Mouse (Mus musculus) MEL (cell line): ENCODE data around the gene Lima1. TPM values are rescaled to one million over a fixed set of nuclear protein-coding genes. Genes with fewer than 3 reads are reported as not detected.

Experiments
- DNase-seq: peaks from one replicate; pipeline ENCODE4 v3.0.0; 2011; ENCODE audit warnings: low read depth, low spot score
- H3K27ac ChIP-seq: 2 replicates; pipeline ENCODE4 v1.5.1; 2012; ENCODE audit warnings: low read depth, mild to moderate bottlenecking, control low read depth, low read length, moderate library complexity; ENCODE audit not compliant: control insufficient read depth
- H3K27me3 ChIP-seq, 2 experiments: fragments of 150-350 bp in 1 of 2; sonication (generic) in 1 of 2; 2 replicates each; pipeline ENCODE4 v1.6.1; 2012; ENCODE audit warnings: low read length in 2 of 2, mild to moderate bottlenecking in 2 of 2, improper control_type of control experiment in 1 of 2, moderate library complexity in 1 of 2; ENCODE audit not compliant: insufficient read depth in 2 of 2, control insufficient read depth in 1 of 2
- H3K36me3 ChIP-seq, 2 experiments: 2 replicates each; pipeline ENCODE4 v1.6.1; 2012 to 2014; ENCODE audit warnings: low read length in 2 of 2, improper control_type of control experiment in 1 of 2, inconsistent platforms in 1 of 2, mild to moderate bottlenecking in 1 of 2; ENCODE audit not compliant: insufficient read depth in 2 of 2, control insufficient read depth in 1 of 2
- H3K4me1 ChIP-seq, 2 experiments: fragments of 150-350 bp in 1 of 2; sonication (generic) in 1 of 2; 2 replicates each; pipeline ENCODE4 v1.6.1; 2012; ENCODE audit warnings: low read length in 2 of 2, improper control_type of control experiment in 1 of 2, mild to moderate bottlenecking in 1 of 2; ENCODE audit not compliant: insufficient read depth in 2 of 2, control insufficient read depth in 1 of 2
- H3K4me3 ChIP-seq, 2 experiments: fragments of 150-350 bp in 1 of 2; sonication (generic) in 1 of 2; 2 replicates each; pipeline ENCODE4 v1.5.1; 2012; ENCODE audit warnings: low read depth in 2 of 2, low read length in 2 of 2, mild to moderate bottlenecking in 2 of 2, moderate library complexity in 2 of 2, control low read depth in 1 of 2, improper control_type of control experiment in 1 of 2; ENCODE audit not compliant: control insufficient read depth in 1 of 2, insufficient read depth in 1 of 2
- H3K79me2 ChIP-seq: 2 replicates; pipeline ENCODE4 v1.6.1; 2012; ENCODE audit warnings: mild to moderate bottlenecking, low read length, moderate library complexity; ENCODE audit not compliant: control insufficient read depth, poor library complexity, insufficient read depth
- H3K9ac ChIP-seq: 2 replicates; pipeline ENCODE4 v1.6.1; 2012; ENCODE audit warnings: low read depth, mild to moderate bottlenecking, control low read depth, low read length, moderate library complexity; ENCODE audit not compliant: control insufficient read depth, poor library complexity, severe bottlenecking
- H3K9me3 ChIP-seq: fragments of 150-350 bp; sonication (generic); replicated peaks from 2 replicates; pipeline ENCODE4 v1.6.1; 2012; ENCODE audit warnings: mild to moderate bottlenecking, low read length, improper control_type of control experiment, moderate library complexity; ENCODE audit not compliant: insufficient read depth
- BHLHE40 ChIP-seq: IDR thresholded peaks from 2 replicates; pipeline ENCODE4 v1.6.1; 2012; ENCODE audit warnings: low read depth, mild to moderate bottlenecking, inconsistent platforms, low read length, improper control_type of control experiment, borderline replicate concordance
- CHD2 ChIP-seq: IDR thresholded peaks from 2 replicates; pipeline ENCODE4 v1.6.1; 2011; ENCODE audit warnings: low read length, improper control_type of control experiment
- CTCF ChIP-seq, 3 experiments: IDR thresholded peaks in 2 of 3; conservative IDR thresholded peaks in 1 of 3; 2 replicates each; pipeline ENCODE4 v1.5.1; 2011 to 2012; ENCODE audit warnings: low read length in 3 of 3, low read depth in 2 of 3, mild to moderate bottlenecking in 2 of 3, improper control_type of control experiment in 1 of 3, inconsistent platforms in 1 of 3, mixed read lengths in 1 of 3, moderate library complexity in 1 of 3; ENCODE audit not compliant: control insufficient read depth in 1 of 3, insufficient read depth in 1 of 3, poor library complexity in 1 of 3, severe bottlenecking in 1 of 3
- E2F4 ChIP-seq: IDR thresholded peaks from 2 replicates; pipeline ENCODE4 v1.6.1; 2011; ENCODE audit warnings: low read depth, low read length, improper control_type of control experiment, borderline replicate concordance
- ELF1 ChIP-seq: IDR thresholded peaks from 2 replicates; pipeline ENCODE4 v1.6.1; 2014; ENCODE audit warnings: low read depth, mild to moderate bottlenecking, inconsistent platforms, low read length, improper control_type of control experiment, moderate library complexity
- EP300 ChIP-seq, 2 experiments: IDR thresholded peaks; 2 replicates each; pipeline ENCODE4 v1.6.1; 2011; ENCODE audit warnings: improper control_type of control experiment in 2 of 2, low read length in 2 of 2, low read depth in 1 of 2, mild to moderate bottlenecking in 1 of 2
- ETS1 ChIP-seq: IDR thresholded peaks from 2 replicates; pipeline ENCODE4 v1.6.1; 2012; ENCODE audit warnings: low read depth, mild to moderate bottlenecking, inconsistent platforms, low read length, improper control_type of control experiment, moderate library complexity
- GABPA ChIP-seq: IDR thresholded peaks from 2 replicates; pipeline ENCODE4 v1.6.1; 2012; ENCODE audit warnings: low read depth, mild to moderate bottlenecking, inconsistent platforms, low read length, improper control_type of control experiment, moderate library complexity
- GATA1 ChIP-seq: IDR thresholded peaks from 2 replicates; pipeline ENCODE4 v1.6.1; 2011; ENCODE audit warnings: low read depth, low read length, improper control_type of control experiment
- HCFC1 ChIP-seq: IDR thresholded peaks from 2 replicates; pipeline ENCODE4 v1.6.1; 2012; ENCODE audit warnings: low read depth, mild to moderate bottlenecking, inconsistent platforms, low read length, improper control_type of control experiment, moderate library complexity
- KAT2A ChIP-seq: conservative IDR thresholded peaks from 2 replicates; pipeline ENCODE4 v1.6.1; 2012; ENCODE audit warnings: low read depth, low read length, improper control_type of control experiment, inconsistent platforms
- MAFK ChIP-seq: IDR thresholded peaks from 2 replicates; pipeline ENCODE4 v1.6.1; 2011; ENCODE audit warnings: low read depth, mild to moderate bottlenecking, low read length, improper control_type of control experiment, borderline replicate concordance
- MAX ChIP-seq: IDR thresholded peaks from 2 replicates; pipeline ENCODE4 v1.6.1; 2011; ENCODE audit warnings: low read length, improper control_type of control experiment
- MEF2A ChIP-seq: IDR thresholded peaks from 2 replicates; pipeline ENCODE4 v1.6.1; 2014; ENCODE audit warnings: low read depth, mild to moderate bottlenecking, inconsistent platforms, low read length, improper control_type of control experiment; ENCODE audit not compliant: poor library complexity, insufficient replicate concordance, severe bottlenecking; ENCODE audit errors: extremely low read depth
- MXI1 ChIP-seq: IDR thresholded peaks from 2 replicates; pipeline ENCODE4 v1.6.1; 2011; ENCODE audit warnings: mild to moderate bottlenecking, low read depth, low read length, improper control_type of control experiment
- MYB ChIP-seq: IDR thresholded peaks from 2 replicates; pipeline ENCODE4 v1.6.1; 2011; ENCODE audit warnings: mild to moderate bottlenecking, low read depth, low read length, improper control_type of control experiment
- MYC ChIP-seq: IDR thresholded peaks from 2 replicates; pipeline ENCODE4 v1.6.1; 2011; ENCODE audit warnings: low read depth, mild to moderate bottlenecking, low read length, improper control_type of control experiment, moderate library complexity
- NELFE ChIP-seq: IDR thresholded peaks from 2 replicates; pipeline ENCODE4 v1.6.1; 2011; ENCODE audit warnings: low read depth, low read length, improper control_type of control experiment
- NRF1 ChIP-seq: IDR thresholded peaks from 2 replicates; pipeline ENCODE4 v1.6.1; 2014; ENCODE audit warnings: low read depth, mild to moderate bottlenecking, inconsistent platforms, low read length, improper control_type of control experiment, moderate library complexity; ENCODE audit not compliant: poor library complexity, insufficient read depth, severe bottlenecking
- POLR2A ChIP-seq, 2 experiments: IDR thresholded peaks; 2 replicates each; pipeline ENCODE4 v1.6.1; 2011 to 2012; ENCODE audit warnings: low read length in 2 of 2, mild to moderate bottlenecking in 2 of 2, control low read depth in 1 of 2, improper control_type of control experiment in 1 of 2, low read depth in 1 of 2, moderate library complexity in 1 of 2; ENCODE audit not compliant: control insufficient read depth in 1 of 2, insufficient read depth in 1 of 2, poor library complexity in 1 of 2
- POLR2AphosphoS2 ChIP-seq: IDR thresholded peaks from 2 replicates; pipeline ENCODE4 v1.6.1; 2011; ENCODE audit warnings: low read length, improper control_type of control experiment
- POLR2AphosphoS5 ChIP-seq: IDR thresholded peaks from 2 replicates; pipeline ENCODE4 v1.6.1; 2012; ENCODE audit warnings: low read depth, borderline replicate concordance, mild to moderate bottlenecking, inconsistent platforms, low read length, moderate library complexity, mixed read lengths
- RAD21 ChIP-seq: IDR thresholded peaks from 2 replicates; pipeline ENCODE4 v1.6.1; 2011; ENCODE audit warnings: mild to moderate bottlenecking, low read depth, low read length, improper control_type of control experiment
- RCOR1 ChIP-seq: IDR thresholded peaks from 2 replicates; pipeline ENCODE4 v1.6.1; 2012; ENCODE audit warnings: low read depth, mild to moderate bottlenecking, inconsistent platforms, low read length, improper control_type of control experiment
- SIN3A ChIP-seq: IDR thresholded peaks from 2 replicates; pipeline ENCODE4 v1.6.1; 2012; ENCODE audit warnings: low read length, improper control_type of control experiment, inconsistent platforms
- SMC3 ChIP-seq: IDR thresholded peaks from 2 replicates; pipeline ENCODE4 v1.6.1; 2011; ENCODE audit warnings: low read depth, low read length, improper control_type of control experiment
- TAL1 ChIP-seq: IDR thresholded peaks from 2 replicates; pipeline ENCODE4 v1.6.1; 2012; ENCODE audit warnings: mild to moderate bottlenecking, inconsistent platforms, low read length, moderate library complexity, mixed read lengths
- TBP ChIP-seq: IDR thresholded peaks from 2 replicates; pipeline ENCODE4 v1.8.0; 2011; ENCODE audit warnings: low read depth, low read length, improper control_type of control experiment
- TCF12 ChIP-seq: IDR thresholded peaks from 2 replicates; pipeline ENCODE4 v1.6.1; 2014; ENCODE audit warnings: low read depth, mild to moderate bottlenecking, inconsistent platforms, low read length, improper control_type of control experiment, moderate library complexity
- UBTF ChIP-seq: IDR thresholded peaks from 2 replicates; pipeline ENCODE4 v1.6.1; 2012; ENCODE audit warnings: low read depth, mild to moderate bottlenecking, inconsistent platforms, low read length, improper control_type of control experiment, moderate library complexity, borderline replicate concordance; ENCODE audit not compliant: insufficient read depth
- USF1 ChIP-seq: IDR thresholded peaks from 2 replicates; pipeline ENCODE4 v1.6.1; 2014; ENCODE audit warnings: low read depth, mild to moderate bottlenecking, inconsistent platforms, low read length, improper control_type of control experiment, moderate library complexity
- USF2 ChIP-seq, 2 experiments: IDR thresholded peaks; 2 replicates each; pipeline ENCODE4 v1.6.1; 2011 to 2012; ENCODE audit warnings: improper control_type of control experiment in 2 of 2, low read length in 2 of 2, borderline replicate concordance in 1 of 2, inconsistent platforms in 1 of 2, low read depth in 1 of 2, mild to moderate bottlenecking in 1 of 2; ENCODE audit not compliant: insufficient read depth in 1 of 2
- ZC3H11A ChIP-seq: IDR thresholded peaks from 2 replicates; pipeline ENCODE4 v1.6.1; 2012; ENCODE audit warnings: low read depth, mild to moderate bottlenecking, inconsistent platforms, low read length, improper control_type of control experiment
- ZKSCAN1 ChIP-seq: IDR thresholded peaks from 2 replicates; pipeline ENCODE4 v1.6.1; 2012; ENCODE audit warnings: low read depth, mild to moderate bottlenecking, inconsistent platforms, low read length, improper control_type of control experiment, moderate library complexity
- ZMIZ1 ChIP-seq: IDR thresholded peaks from 2 replicates; pipeline ENCODE4 v1.6.1; 2012; ENCODE audit warnings: low read depth, mild to moderate bottlenecking, inconsistent platforms, low read length, improper control_type of control experiment, moderate library complexity
- ZNF384 ChIP-seq: IDR thresholded peaks from 2 replicates; pipeline ENCODE4 v1.6.1; 2012; ENCODE audit warnings: low read depth, mild to moderate bottlenecking, inconsistent platforms, low read length, improper control_type of control experiment
- polyA plus RNA-seq, 2 experiments: library from polyadenylated mRNA; stranded (reverse) in 1 of 2; unstranded in 1 of 2; fragments of >175 nt in 1 of 2; fragments of >200 nt in 1 of 2; gene quantifications; 2 replicates each; pipeline versions ENCODE4 v1.2.1 to v1.2.4; 2012; ENCODE audit warnings: low replicate concordance in 2 of 2, low read depth in 1 of 2; ENCODE audit not compliant: insufficient read length in 2 of 2, insufficient read depth in 1 of 2, missing spikeins in 1 of 2
- total RNA-seq: library from RNA; depleted of rRNA; stranded (reverse); fragments of 300-350 nt; gene quantifications from 2 replicates; pipeline ENCODE4 v1.2.3, GENCODE M21; 2012; rRNA removed

The Lima1 gene
- 0.88 and 1.1 TPM in 2 replicates for total RNA-seq
- 1 to 10 TPM in 1 of 2 experiments, not detected in 1; 7.9 TPM for polyA plus RNA-seq

DNA sequence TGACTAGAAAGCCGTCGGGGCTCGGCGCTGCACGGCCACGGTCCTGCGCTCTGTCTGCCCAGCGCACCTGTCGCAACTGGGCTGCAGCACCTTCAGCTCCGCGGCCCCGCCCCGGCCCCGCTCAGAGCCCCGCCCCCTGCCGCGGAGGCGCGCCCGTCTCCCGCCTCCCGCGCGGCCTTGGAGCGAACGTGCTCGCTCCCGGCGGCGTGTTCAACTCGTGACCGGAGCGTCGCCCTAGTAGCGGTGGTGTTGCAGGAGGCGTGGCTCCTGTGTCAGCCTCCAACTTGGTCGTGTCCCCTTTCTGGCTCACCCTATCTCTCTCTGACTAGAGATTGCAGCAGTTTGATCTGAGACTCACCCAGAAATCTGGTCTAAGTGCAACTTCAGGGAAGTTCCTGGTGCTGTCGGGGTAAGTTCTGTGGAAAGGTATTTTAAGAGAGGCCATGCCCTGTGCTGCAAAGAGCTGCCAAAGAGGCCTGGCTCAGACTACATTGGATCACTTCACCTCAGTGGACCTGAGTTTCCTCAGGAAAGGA is at the start of gene Lima1:
Gene Lima1, minus strand, starts transcription at position 123 of the 536 bp plus-strand sequence.
- no peaks in the 10 kb centered on the region for H3K9me3 ChIP-seq
- H3K9ac ChIP-seq: peak within 1 kb of the TSS; percentile 0; the same call in 1 of the 2 replicates
- peaks cover 0 to 16% of the 10 kb centered on the region in 2 experiments; a peak in 2 of 4 replicates for H3K4me1 ChIP-seq
- DNase-seq: peak; percentile 90
- peaks cover 14 to 21% of the 10 kb centered on the region in 2 experiments for H3K27me3 ChIP-seq
- H3K4me3 ChIP-seq: peak within 1 kb of the TSS; percentile 13 to 44; a peak in 3 of 4 replicates
- no peaks in the 10 kb centered on the region for H3K79me2 ChIP-seq
- H3K36me3 ChIP-seq: no peaks in the 10 kb centered on the region
- H3K27ac ChIP-seq: no peak within 1 kb of the TSS
- TF ChIP-seq NRF1 (no peak), UBTF (no peak), SIN3A (no peak; the same call in 1 of the 2 replicates), RAD21 (no peak), ZNF384 (no peak), EP300 (IDR thresholded peaks at IDR 0.05; ENCODE audit: low read depth in 1 of 2, low read length in 2 of 2) (no peak), ELF1 (no peak), USF2 (IDR thresholded peaks at IDR 0.05; ENCODE audit: borderline replicate concordance in 1 of 2, insufficient read depth in 1 of 2, low read depth in 1 of 2, low read length in 2 of 2) (no peak), CTCF (IDR thresholded peaks at IDR 0.05 in 2 of 3, conservative IDR thresholded peaks at IDR 0.05 in 1 of 3; ENCODE audit: control insufficient read depth in 1 of 3, insufficient read depth in 1 of 3, low read depth in 2 of 3, low read length in 3 of 3, poor library complexity in 1 of 3, severe bottlenecking in 1 of 3) (no peak), HCFC1 (no peak), ZC3H11A (no peak), TBP (no peak), MXI1 (peak; percentile 56; the same call in 1 of the 2 replicates), ETS1 (no peak), MEF2A (no peak), TAL1 (no peak), MYC (no peak), POLR2A (IDR thresholded peaks at IDR 0.05; ENCODE audit: control insufficient read depth in 1 of 2, insufficient read depth in 1 of 2, low read depth in 1 of 2, low read length in 2 of 2, poor library complexity in 1 of 2) (no peak), MAX (peak; percentile 52; the same call in 1 of the 2 replicates), SMC3 (no peak), MYB (no peak), BHLHE40 (peak; percentile 63; the same call in 1 of the 2 replicates), RCOR1 (peak; percentile 85), CHD2 (no peak), KAT2A (no peak), USF1 (peak; percentile 80), GATA1 (peak; percentile 32; the same call in 1 of the 2 replicates), ZMIZ1 (no peak), ZKSCAN1 (no peak), POLR2AphosphoS5 (no peak), TCF12 (no peak), POLR2AphosphoS2 (no peak), NELFE (no peak), MAFK (no peak), GABPA (no peak), E2F4 (no peak)
